Mouse (Mus musculus): ENCODE measurements at regions not wholly inside any gene's neighbourhood (a gene's known extent, or its start where the extent isn't known, plus 50 kb on each side); places are given as distances from the start of the nearest gene placed in this dataset.

GRCm38 (mm10) chr3:21816968-21817858, 259.2 kb upstream of the Tbl1xr1 start:
- DNase-seq (ENCODE audit: low read depth, low spot score): no peak

GRCm38 (mm10) chr3:21819030-21819429, 257.4 kb upstream of the Tbl1xr1 start:
- no peak for DNase-seq (ENCODE audit: low read depth, low spot score)

- no peak for DNase-seq (ENCODE audit: low read depth, low spot score)
These were observed 256.3 kb upstream of the Tbl1xr1 start for GRCm38 (mm10) chr3:21820051-21820598.

- no peak for DNase-seq (ENCODE audit: low read depth, low spot score)
These were observed 253.8 kb upstream of the Tbl1xr1 start for GRCm38 (mm10) chr3:21822675-21823074.

GRCm38 (mm10) chr3:21823331-21823730, 253.1 kb upstream of the Tbl1xr1 start:
- no peak for DNase-seq (ENCODE audit: low read depth, low spot score)

- no peak for DNase-seq (ENCODE audit: low read depth, low spot score)
These were observed 252.2 kb upstream of the Tbl1xr1 start for GRCm38 (mm10) chr3:21824101-21824880.

- DNase-seq (ENCODE audit: low read depth, low spot score): no peak
These were observed 251.4 kb upstream of the Tbl1xr1 start for GRCm38 (mm10) chr3:21824913-21825610.

GRCm38 (mm10) chr3:21827656-21828055, 248.8 kb upstream of the Tbl1xr1 start:
- no peak for DNase-seq (ENCODE audit: low read depth, low spot score)

GRCm38 (mm10) chr3:21833111-21833510, 243.3 kb upstream of the Tbl1xr1 start:
- DNase-seq (ENCODE audit: low read depth, low spot score): no peak

- no peak for DNase-seq (ENCODE audit: low read depth, low spot score)
These were observed 240.9 kb upstream of the Tbl1xr1 start for GRCm38 (mm10) chr3:21835526-21835925.

- no peak for DNase-seq (ENCODE audit: low read depth, low spot score)
These were observed 239.0 kb upstream of the Tbl1xr1 start for GRCm38 (mm10) chr3:21837297-21837946.

GRCm38 (mm10) chr3:21840751-21841488, 235.5 kb upstream of the Tbl1xr1 start:
- DNase-seq (ENCODE audit: low read depth, low spot score): no peak

GRCm38 (mm10) chr3:21841506-21841905, 234.9 kb upstream of the Tbl1xr1 start:
- DNase-seq (ENCODE audit: low read depth, low spot score): no peak

- no peak for DNase-seq (ENCODE audit: low read depth, low spot score)
These were observed 233.7 kb upstream of the Tbl1xr1 start for GRCm38 (mm10) chr3:21842545-21843291.

GRCm38 (mm10) chr3:21843292-21843852, 233.1 kb upstream of the Tbl1xr1 start:
- no peak for DNase-seq (ENCODE audit: low read depth, low spot score)

- DNase-seq (ENCODE audit: low read depth, low spot score): no peak
These were observed 226.6 kb upstream of the Tbl1xr1 start for GRCm38 (mm10) chr3:21849831-21850230.

- DNase-seq (ENCODE audit: low read depth, low spot score): no peak
These were observed 225.5 kb upstream of the Tbl1xr1 start for GRCm38 (mm10) chr3:21850977-21851376.

- no peak for DNase-seq (ENCODE audit: low read depth, low spot score)
These were observed 222.1 kb upstream of the Tbl1xr1 start for GRCm38 (mm10) chr3:21854340-21854739.

GRCm38 (mm10) chr3:21859436-21859835, 217.0 kb upstream of the Tbl1xr1 start:
- DNase-seq (ENCODE audit: low read depth, low spot score): no peak

All from retina, adult 2 months (tissue).